Mouse (Mus musculus): ENCODE measurements at regions not wholly inside any gene's neighbourhood (a gene's known extent, or its start where the extent isn't known, plus 50 kb on each side); places are given as distances from the start of the nearest gene placed in this dataset.
"Not testable (repeated sequence)": the region's sequence is repeated elsewhere in the genome, so short reads cannot be mapped to it uniquely, and the experiment has no call there.

- H3K9ac ChIP-seq (replicated peaks); H3K27me3 ChIP-seq (ENCODE audit: insufficient read depth, low read length); H3K36me3 ChIP-seq (replicated peaks; ENCODE audit: insufficient read depth, low read length); H3K9me3 ChIP-seq (ENCODE audit: low read length); H3K4me2 ChIP-seq (ENCODE audit: low read depth, low read length); H3K4me1 ChIP-seq (ENCODE audit: insufficient read depth); H3K4me3 ChIP-seq (ENCODE audit: low read depth, low read length); H3K27ac ChIP-seq (ENCODE audit: low read depth); DNase-seq: not testable (repeated sequence)
- WGBS (ENCODE audit: insufficient replicate concordance): 0% methylated on average over 3 of the region's 6 CpGs
- peak; percentile 62 for TF ChIP-seq CTCF (IDR thresholded peaks at IDR 0.05; ENCODE audit: low read depth)
- peak; percentile 43; the same call in 1 of the 2 replicates for ATAC-seq
Observed at GRCm38 (mm10) chr6:123930951-123931350, 77.7 kb upstream of the Vmn2r25 start.

GRCm38 (mm10) chr6:123937930-123938329 is 84.7 kb upstream of the Vmn2r25 start:
- TF ChIP-seq EP300 (IDR thresholded peaks at IDR 0.05; ENCODE audit: low read depth) (no peak), CTCF (IDR thresholded peaks at IDR 0.05; ENCODE audit: low read depth) (no peak)
- Histone ChIP-seq H3K9ac (replicated peaks) (no peak overlapping the region), H3K36me3 (replicated peaks; ENCODE audit: insufficient read depth, low read length) (no peaks in the 10 kb centered on the region), H3K27ac (ENCODE audit: low read depth) (no peak overlapping the region), H3K4me2 (ENCODE audit: low read depth, low read length) (no peak overlapping the region), H3K27me3 (ENCODE audit: insufficient read depth, low read length) (no peaks in the 10 kb centered on the region), H3K9me3 (ENCODE audit: low read length) (no peaks in the 10 kb centered on the region), H3K4me1 (ENCODE audit: insufficient read depth) (no peaks in the 10 kb centered on the region), H3K4me3 (ENCODE audit: low read depth, low read length) (no peak overlapping the region)
- ATAC-seq (no peak), DNase-seq (no peak)
- 84% methylated on average over 2 of the region's 2 CpGs for WGBS (ENCODE audit: insufficient replicate concordance)

- no peak overlapping the region for H3K4me2 ChIP-seq (ENCODE audit: low read depth, low read length)
Observed at GRCm38 (mm10) chr6:123961321-123961720, 63.0 kb upstream of the Vmn2r26 start.

GRCm38 (mm10) chr6:123971180-123971579 is 53.2 kb upstream of the Vmn2r26 start:
- ATAC-seq: no peak
- H3K27me3 ChIP-seq (ENCODE audit: insufficient read depth, low read length): no peaks in the 10 kb centered on the region
- H3K4me2 ChIP-seq (ENCODE audit: low read depth, low read length): no peak overlapping the region
- no peak overlapping the region for H3K9ac ChIP-seq (replicated peaks)
- H3K36me3 ChIP-seq (replicated peaks; ENCODE audit: insufficient read depth, low read length): no peaks in the 10 kb centered on the region
- TF ChIP-seq CTCF (IDR thresholded peaks at IDR 0.05; ENCODE audit: low read depth) (no peak), EP300 (IDR thresholded peaks at IDR 0.05; ENCODE audit: low read depth) (no peak)
- no peak for DNase-seq
- H3K4me1 ChIP-seq (ENCODE audit: insufficient read depth): no peaks in the 10 kb centered on the region
- no peaks in the 10 kb centered on the region for H3K9me3 ChIP-seq (ENCODE audit: low read length)
- no peak overlapping the region for H3K27ac ChIP-seq (ENCODE audit: low read depth)
- H3K4me3 ChIP-seq (ENCODE audit: low read depth, low read length): no peak overlapping the region

More at GRCm38 (mm10) chr6:123961321-123961720, 63.0 kb upstream of the Vmn2r26 start:
- H3K4me3 ChIP-seq (ENCODE audit: low read depth, low read length): no peak overlapping the region
- no peaks in the 10 kb centered on the region for H3K36me3 ChIP-seq (replicated peaks; ENCODE audit: insufficient read depth, low read length)
- H3K4me1 ChIP-seq (ENCODE audit: insufficient read depth): no peaks in the 10 kb centered on the region
- no peaks in the 10 kb centered on the region for H3K27me3 ChIP-seq (ENCODE audit: insufficient read depth, low read length)
- H3K9ac ChIP-seq (replicated peaks): no peak overlapping the region
- no peak overlapping the region for H3K27ac ChIP-seq (ENCODE audit: low read depth)
- TF ChIP-seq EP300 (IDR thresholded peaks at IDR 0.05; ENCODE audit: low read depth) (no peak), CTCF (IDR thresholded peaks at IDR 0.05; ENCODE audit: low read depth) (no peak)
- 24% methylated on average over 2 of the region's 2 CpGs for WGBS (ENCODE audit: insufficient replicate concordance)
- DNase-seq (no peak), ATAC-seq (no peak)
- no peaks in the 10 kb centered on the region for H3K9me3 ChIP-seq (ENCODE audit: low read length)
